Comparison of ENCODE assay signal across 21 mouse cellular contexts in the genomic region with DNA sequence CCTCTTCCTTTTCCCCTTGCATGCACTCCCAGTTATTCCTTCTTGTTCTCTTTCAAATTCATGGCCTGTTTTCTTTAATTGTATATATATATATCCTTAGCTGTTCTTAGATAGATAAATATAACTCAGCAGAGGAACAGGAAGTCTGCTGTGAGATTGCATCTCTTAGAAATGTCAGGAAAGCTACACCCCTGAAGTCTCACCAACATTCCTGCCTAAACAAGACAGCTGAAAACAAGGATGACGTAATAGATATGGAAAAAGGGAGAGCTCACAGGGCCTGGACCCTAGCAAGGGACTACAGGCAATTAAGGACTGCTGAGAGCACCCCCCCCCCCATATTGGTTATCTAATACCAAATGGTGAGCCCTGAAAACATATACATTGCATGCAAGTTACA.
A peak's percentile ranks its signal among the peaks of the same experiment; 100 is the strongest.
DNase-seq lines count a peak whose midpoint lies in the region; ATAC-seq and TF ChIP-seq lines count a peak whose summit lies in the region.
"Had no signal": no experiment of that assay in that cellular context is flagged by ENCODE, and none has a peak within 500 bp of the region (broad histone marks: within the 10 kb centered on the region; RNA-seq: fewer than 3 reads in every experiment).

No protein-coding gene starts in this region.

- H3K27me3 ChIP-seq in heart, embryonic 12.5 days (replicated peaks): no peaks in the 10 kb centered on the region
- no peaks in the 10 kb centered on the region for H3K27me3 ChIP-seq in heart, postnatal 0 days (ENCODE audit: control insufficient read depth, insufficient read depth, low read length)
- H3K27me3 ChIP-seq: intestine, embryonic 15.5 days; kidney, embryonic 15.5 days had no signal

- no peak overlapping the region for H3K4me2 ChIP-seq in heart, embryonic 12.5 days
- H3K4me2 ChIP-seq in heart, postnatal 0 days (ENCODE audit: low read depth, low read length): no peak overlapping the region
- H3K4me2 ChIP-seq: hindbrain, embryonic 14.5 days; intestine, embryonic 15.5 days; kidney, embryonic 15.5 days had no signal

- H3K9me3 ChIP-seq in heart, embryonic 12.5 days (replicated peaks): no peaks in the 10 kb centered on the region
- no peaks in the 10 kb centered on the region for H3K9me3 ChIP-seq in heart, postnatal 0 days (replicated peaks; ENCODE audit: control insufficient read depth, low read length)
- H3K9me3 ChIP-seq: embryonic facial prominence, embryonic 10.5 days; forebrain, embryonic 10.5 days; hindbrain, embryonic 10.5 days; intestine, embryonic 15.5 days; kidney, embryonic 15.5 days had no signal

- intact Hi-C loops in gastrocnemius, adult 2 months (cut with DNase I): no loop called here
- intact Hi-C loops in heart, postnatal 14 days (cut with DNase I): no loop called here
- intact Hi-C loops in heart, postnatal 25 days (cut with DNase I): no loop called here

- no peak for TF ChIP-seq EP300 in heart, postnatal 0 days (IDR thresholded peaks at IDR 0.05; ENCODE audit: low read depth)

- TF ChIP-seq CTCF in gastrocnemius, adult 2 months (IDR thresholded peaks at IDR 0.05): no peak
- no peak for TF ChIP-seq CTCF in heart, postnatal 0 days (IDR thresholded peaks at IDR 0.05; ENCODE audit: low read depth)

- H3K4me3 ChIP-seq in gastrocnemius, adult 2 months: no peak overlapping the region
- H3K4me3 ChIP-seq in heart, embryonic 12.5 days: no peak overlapping the region
- no peak overlapping the region for H3K4me3 ChIP-seq in heart, postnatal 0 days (ENCODE audit: low read depth, low read length)
- no peak overlapping the region for H3K4me3 ChIP-seq in brown adipose tissue, adult 24 weeks (ENCODE audit: insufficient read depth, low read depth, low read length)
- H3K4me3 ChIP-seq: embryonic facial prominence, embryonic 10.5 days; erythroblast, embryonic 14.5 days; forebrain, embryonic 10.5 days; hindbrain, embryonic 10.5 days; intestine, embryonic 15.5 days; kidney, embryonic 15.5 days had no signal

- H3K9ac ChIP-seq in heart, embryonic 12.5 days: no peak overlapping the region
- no peak overlapping the region for H3K9ac ChIP-seq in heart, postnatal 0 days (replicated peaks; ENCODE audit: low read depth, low read length)
- H3K9ac ChIP-seq: hindbrain, embryonic 14.5 days; intestine, embryonic 15.5 days; kidney, embryonic 15.5 days had no signal

- H3K4me1 ChIP-seq in heart, embryonic 12.5 days (replicated peaks): peaks cover 26% of the 10 kb centered on the region
- H3K4me1 ChIP-seq in heart, postnatal 0 days (ENCODE audit: control insufficient read depth, insufficient read depth): peaks cover 17% of the 10 kb centered on the region; the same call in 1 of the 2 replicates
- H3K4me1 ChIP-seq in brown adipose tissue, adult 24 weeks (ENCODE audit: control insufficient read depth, insufficient read depth, insufficient read length, low read length): no peaks in the 10 kb centered on the region

- peak overlapping the region; percentile 44 for H3K27ac ChIP-seq in gastrocnemius, adult 2 months
- peak overlapping the region; percentile 30 for H3K27ac ChIP-seq in heart, embryonic 12.5 days (ENCODE audit: poor library complexity, severe bottlenecking)
- peak overlapping the region; percentile 25; the same call in 1 of the 2 replicates for H3K27ac ChIP-seq in heart, postnatal 0 days (ENCODE audit: low read depth)
- peak overlapping the region; percentile 55 for H3K27ac ChIP-seq in brown adipose tissue, adult 24 weeks (replicated peaks; ENCODE audit: low read depth, low read length)
- H3K27ac ChIP-seq: embryonic facial prominence, embryonic 10.5 days; forebrain, embryonic 10.5 days; hindbrain, embryonic 10.5 days; hindbrain, embryonic 14.5 days; intestine, embryonic 15.5 days; kidney, embryonic 15.5 days had no signal

- no peak for DNase-seq in gastrocnemius, adult 2 months
- DNase-seq in gastrocnemius, adult 18-20 months (ENCODE audit: low spot score): no peak
- no peak for DNase-seq in heart, postnatal 14 days
- DNase-seq in heart, postnatal 0 days (ENCODE audit: low spot score): no peak
- no peak for DNase-seq in heart, postnatal 25 days (ENCODE audit: low spot score)
- no peak for DNase-seq in cerebellum, adult 8-10 months
- DNase-seq: adrenal gland, postnatal 10 days; cerebellum, adult 18-20 months; cerebellum, postnatal 10 days; gastrocnemius, postnatal 25 days; kidney, adult 2 months had no signal

- H3K36me3 ChIP-seq in heart, embryonic 12.5 days: no peaks in the 10 kb centered on the region
- no peaks in the 10 kb centered on the region for H3K36me3 ChIP-seq in heart, postnatal 0 days (replicated peaks; ENCODE audit: control insufficient read depth, insufficient read depth, low read length)
- H3K36me3 ChIP-seq: embryonic facial prominence, embryonic 10.5 days; forebrain, embryonic 10.5 days; hindbrain, embryonic 10.5 days; intestine, embryonic 15.5 days; kidney, embryonic 15.5 days had no signal

- no peak for ATAC-seq in heart, embryonic 12.5 days (ENCODE audit: insufficient number of reproducible peaks, low FRiP score)
- ATAC-seq in heart, postnatal 0 days (ENCODE audit: insufficient read depth, low read depth): no peak
- ATAC-seq: forebrain, embryonic 14.5 days; intestine, embryonic 15.5 days had no signal

- WGBS in heart, embryonic 12.5 days: 30% methylated on average over 1 of the region's 1 CpGs
- WGBS in heart, postnatal 0 days: 35% methylated on average over 1 of the region's 1 CpGs
